Mouse (Mus musculus): Measurements from ENCODE around the gene Snupn.

Snupn gene

DNA sequence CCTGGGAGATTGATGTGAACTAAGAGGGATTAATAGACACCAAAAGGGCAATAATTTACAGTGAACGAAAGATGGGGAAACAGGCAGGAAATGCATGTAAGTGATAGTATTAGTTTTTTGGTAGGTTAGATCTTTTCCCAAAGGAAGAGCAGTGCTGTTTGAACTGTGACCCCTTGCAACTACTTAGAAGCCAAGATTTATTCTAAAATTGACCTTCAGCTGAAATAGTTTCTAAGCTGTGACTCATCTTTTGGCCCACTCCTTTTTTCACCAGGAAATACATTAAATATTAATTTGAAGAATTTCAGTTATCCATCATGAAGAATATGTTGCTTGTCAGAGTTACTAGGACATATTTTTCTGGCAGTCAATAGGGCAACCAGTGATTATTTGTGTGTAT, 63.1 kb downstream of the Snupn start:
- DNase-seq: no peak

- no peak for DNase-seq
Measured at GRCm38 (mm10) chr9:57014766-57015165, 64.1 kb downstream of the Snupn start.

- DNase-seq: no peak
Measured at GRCm38 (mm10) chr9:57017631-57018030, 67.0 kb downstream of the Snupn start.

DNA sequence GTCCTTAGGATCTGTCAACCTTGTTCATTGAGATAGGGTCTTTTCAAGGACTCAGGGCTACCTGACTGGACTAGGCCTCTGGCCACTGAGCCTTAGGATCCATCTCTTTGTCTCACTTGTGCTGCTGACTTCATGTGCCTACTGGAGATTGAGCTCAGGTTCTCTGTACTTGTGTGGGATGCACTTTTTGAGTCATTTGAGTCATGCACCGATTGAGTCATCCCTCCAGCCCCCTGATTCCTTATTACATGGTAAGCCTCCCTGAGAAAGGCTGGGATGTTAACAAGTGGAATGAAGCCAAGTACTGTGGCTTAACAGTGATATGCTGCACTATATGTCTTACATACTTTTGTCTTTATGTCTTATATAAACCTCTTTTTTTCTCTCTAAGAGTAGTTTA, 81.1 kb downstream of the Snupn start:
- no peak for DNase-seq
